Mouse (Mus musculus): Measurements from ENCODE around the gene Tap2. TPM values are rescaled to one million over a fixed set of nuclear protein-coding genes. Genes with fewer than 3 reads are reported as not detected.
"Not testable (repeated sequence)": the region's sequence is repeated elsewhere in the genome, so short reads cannot be mapped to it uniquely, and the experiment has no call there.

Gene Tap2
- polyA plus RNA-seq, 1 experiment from 2014 or later = 0.50 TPM

DNA sequence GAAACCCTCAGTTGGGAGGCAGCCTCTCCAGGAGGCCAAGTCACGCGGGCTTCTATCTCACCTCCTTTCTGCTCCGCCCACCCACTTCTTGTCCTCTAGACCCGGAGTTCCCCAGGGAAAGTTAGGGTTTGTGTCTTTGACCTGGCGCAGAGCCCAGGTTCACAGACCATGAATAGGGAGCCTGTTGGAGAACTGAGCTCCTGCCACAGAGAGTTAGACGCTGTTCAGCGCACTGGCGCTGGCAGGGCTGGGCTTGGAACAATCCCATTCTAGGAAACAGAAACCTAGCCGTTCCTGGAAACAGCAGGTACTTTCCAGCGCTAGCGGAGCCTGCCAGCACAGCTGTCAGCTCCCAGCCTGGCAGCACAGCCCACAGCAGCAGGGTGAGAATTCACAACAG, 15.3 kb downstream of the Tap2 start:
- no peaks in the 10 kb centered on the region for H3K4me1 ChIP-seq (replicated peaks)
- no peak overlapping the region for H3K4me3 ChIP-seq (replicated peaks)
- H3K4me2 ChIP-seq (replicated peaks) = no peak overlapping the region
- no peaks in the 10 kb centered on the region for H3K9me3 ChIP-seq
- no peak overlapping the region for H3K9ac ChIP-seq (replicated peaks)
- WGBS = 89% methylated on average over 11 of the region's 11 CpGs
- peaks cover 20% of the 10 kb centered on the region for H3K27me3 ChIP-seq
- ATAC-seq = no peak
- H3K36me3 ChIP-seq = no peaks in the 10 kb centered on the region
- no peak overlapping the region for H3K27ac ChIP-seq

DNA sequence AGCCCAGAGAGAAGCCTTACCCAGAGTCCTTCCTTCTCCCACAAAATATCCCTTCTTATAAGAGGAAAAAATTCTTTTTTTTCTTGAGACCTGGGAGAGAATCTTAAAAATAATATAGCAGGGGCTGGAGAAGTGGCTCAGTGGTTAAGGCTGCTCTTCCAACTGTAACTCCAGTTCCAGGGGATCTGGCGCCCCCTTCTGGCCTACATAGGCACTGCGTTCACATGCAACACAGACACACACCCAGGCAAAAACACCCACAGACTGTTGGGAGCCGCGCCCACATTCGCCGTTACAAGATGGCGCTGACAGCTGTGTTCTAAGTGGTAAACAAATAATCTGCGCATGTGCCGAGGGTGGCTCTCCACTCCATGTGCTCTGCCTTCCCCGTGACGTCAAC, 15.8 kb downstream of the Tap2 start:
- 90% methylated on average over 9 of the region's 11 CpGs for WGBS
- not testable (repeated sequence) for H3K4me3 ChIP-seq (replicated peaks); H3K9me3 ChIP-seq; H3K4me2 ChIP-seq (replicated peaks); H3K4me1 ChIP-seq (replicated peaks); ATAC-seq; H3K27ac ChIP-seq; H3K9ac ChIP-seq (replicated peaks); H3K36me3 ChIP-seq
- H3K27me3 ChIP-seq = peaks cover 15% of the 10 kb centered on the region

- not testable (repeated sequence) for H3K27me3 ChIP-seq; ATAC-seq; H3K27ac ChIP-seq; H3K4me1 ChIP-seq (replicated peaks); H3K4me2 ChIP-seq (replicated peaks); H3K9me3 ChIP-seq; H3K4me3 ChIP-seq (replicated peaks); H3K36me3 ChIP-seq; H3K9ac ChIP-seq (replicated peaks)
- WGBS = 92% methylated on average over 4 of the region's 7 CpGs
Measured at GRCm38 (mm10) chr17:34219801-34220200, 16.5 kb downstream of the Tap2 start.

DNA sequence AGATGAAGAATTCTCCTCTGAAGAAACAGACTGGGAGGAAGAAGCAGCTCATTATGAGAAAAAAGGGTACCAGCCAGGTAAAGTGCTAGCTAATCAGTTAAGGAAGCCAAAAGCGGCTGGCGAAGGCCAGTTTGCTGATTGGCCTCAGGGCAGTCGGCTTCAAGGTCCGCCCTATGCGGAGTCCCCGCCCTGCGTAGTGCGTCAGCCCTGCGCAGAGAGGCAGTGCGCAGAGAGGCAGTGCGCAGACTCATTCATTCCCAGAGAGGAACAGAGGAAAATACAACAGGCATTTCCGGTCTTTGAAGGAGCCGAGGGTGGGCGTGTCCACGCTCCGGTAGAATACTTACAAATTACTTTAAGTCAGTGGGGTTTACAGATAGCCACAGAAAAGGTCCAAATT, 17.1 kb downstream of the Tap2 start:
- not testable (repeated sequence) for H3K4me2 ChIP-seq (replicated peaks); H3K36me3 ChIP-seq; H3K9ac ChIP-seq (replicated peaks); H3K27ac ChIP-seq; H3K27me3 ChIP-seq; H3K9me3 ChIP-seq; ATAC-seq; H3K4me3 ChIP-seq (replicated peaks); H3K4me1 ChIP-seq (replicated peaks)
- WGBS = 91% methylated on average over 7 of the region's 16 CpGs

DNA sequence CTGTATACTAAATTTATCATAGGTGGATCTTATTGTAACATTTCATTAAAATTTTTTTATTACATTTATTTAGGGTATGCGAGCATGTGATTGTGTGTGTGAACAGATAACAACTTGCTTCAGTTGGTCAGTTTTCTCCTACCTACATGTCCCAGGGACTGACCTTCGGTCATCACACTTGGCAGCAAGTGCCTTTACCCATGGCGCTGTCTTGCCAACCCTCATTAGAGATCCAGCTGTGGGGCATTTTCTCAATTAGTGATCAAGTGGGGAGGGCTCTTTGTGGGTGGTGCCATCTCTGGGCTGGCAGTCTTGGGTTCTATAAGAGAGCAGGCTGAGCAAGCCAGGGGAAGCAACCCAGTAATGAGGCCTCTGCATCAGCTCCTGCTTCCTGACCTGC, 21.5 kb downstream of the Tap2 start:
- H3K27ac ChIP-seq = no peak overlapping the region
- WGBS = 97% methylated on average over 3 of the region's 3 CpGs
- no peaks in the 10 kb centered on the region for H3K27me3 ChIP-seq
- H3K9ac ChIP-seq (replicated peaks) = no peak overlapping the region
- peaks cover 4% of the 10 kb centered on the region; the same call in 1 of the 2 replicates for H3K9me3 ChIP-seq
- H3K36me3 ChIP-seq = no peaks in the 10 kb centered on the region
- no peak overlapping the region for H3K4me2 ChIP-seq (replicated peaks)
- no peaks in the 10 kb centered on the region for H3K4me1 ChIP-seq (replicated peaks)
- no peak overlapping the region for H3K4me3 ChIP-seq (replicated peaks)
- no peak for ATAC-seq

GRCm38 (mm10) chr17:34225426-34225825, 22.1 kb downstream of the Tap2 start:
- no peaks in the 10 kb centered on the region for H3K27me3 ChIP-seq
- no peak overlapping the region for H3K9ac ChIP-seq (replicated peaks)
- no peaks in the 10 kb centered on the region for H3K36me3 ChIP-seq
- H3K9me3 ChIP-seq = peaks cover 4% of the 10 kb centered on the region; the same call in 1 of the 2 replicates
- no peak for ATAC-seq
- H3K4me3 ChIP-seq (replicated peaks) = no peak overlapping the region
- 95% methylated on average over 8 of the region's 8 CpGs for WGBS
- H3K4me1 ChIP-seq (replicated peaks) = no peaks in the 10 kb centered on the region
- H3K27ac ChIP-seq = no peak overlapping the region
- no peak overlapping the region for H3K4me2 ChIP-seq (replicated peaks)

DNA sequence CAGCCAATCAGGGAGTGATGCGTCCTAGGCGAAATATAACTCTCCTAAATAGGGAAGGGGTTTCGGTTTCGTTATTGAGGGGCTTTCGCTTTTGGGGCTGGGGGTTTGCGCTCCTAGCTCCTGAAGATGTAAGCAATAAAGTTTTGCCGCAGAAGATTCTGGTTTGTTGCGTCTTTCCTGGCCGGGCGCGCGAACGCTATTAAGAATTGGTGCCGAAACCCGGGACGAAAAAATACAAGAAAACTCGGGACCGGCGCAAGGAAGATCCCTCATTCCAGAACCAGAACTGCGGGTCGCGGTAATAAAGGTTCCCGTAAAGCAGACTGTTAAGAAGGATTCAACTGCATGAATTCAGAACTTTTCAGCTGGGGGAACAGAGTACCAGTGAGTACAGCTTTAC, 22.6 kb downstream of the Tap2 start:
- not testable (repeated sequence) for H3K27ac ChIP-seq; H3K9me3 ChIP-seq; H3K36me3 ChIP-seq; H3K4me2 ChIP-seq (replicated peaks); H3K9ac ChIP-seq (replicated peaks); H3K4me1 ChIP-seq (replicated peaks); ATAC-seq; H3K4me3 ChIP-seq (replicated peaks); H3K27me3 ChIP-seq
- 97% methylated on average over 16 of the region's 23 CpGs for WGBS

GRCm38 (mm10) chr17:34230971-34231370, 27.6 kb downstream of the Tap2 start:
- not testable (repeated sequence) for H3K4me1 ChIP-seq (replicated peaks); H3K4me3 ChIP-seq (replicated peaks); H3K36me3 ChIP-seq; H3K4me2 ChIP-seq (replicated peaks); H3K27me3 ChIP-seq; ATAC-seq; H3K27ac ChIP-seq; H3K9ac ChIP-seq (replicated peaks); H3K9me3 ChIP-seq
- 95% methylated on average over 9 of the region's 9 CpGs for WGBS

DNA sequence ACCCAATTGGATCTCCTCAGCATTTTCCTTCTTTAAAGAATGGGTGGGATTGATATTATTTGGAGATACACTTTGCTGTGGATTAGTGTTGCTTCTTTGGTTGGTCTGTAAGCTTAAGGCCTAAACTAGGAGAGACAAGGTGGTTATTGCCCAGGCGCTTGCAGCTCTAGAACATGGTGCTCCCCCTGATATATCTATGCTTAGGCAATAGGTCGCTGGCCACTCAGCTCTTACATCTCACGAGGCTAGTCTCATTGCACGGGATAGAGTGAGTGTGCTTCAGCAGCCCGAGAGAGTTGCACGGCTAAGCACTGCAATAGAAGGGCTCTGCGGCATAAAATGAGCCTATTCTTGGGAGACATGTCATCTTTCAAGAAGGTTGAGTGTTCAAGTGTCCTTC, 28.7 kb downstream of the Tap2 start:
- not testable (repeated sequence) for H3K9ac ChIP-seq (replicated peaks); H3K9me3 ChIP-seq; H3K4me2 ChIP-seq (replicated peaks); H3K4me3 ChIP-seq (replicated peaks); H3K27me3 ChIP-seq; H3K4me1 ChIP-seq (replicated peaks); H3K36me3 ChIP-seq; H3K27ac ChIP-seq; ATAC-seq
- WGBS = 89% methylated on average over 7 of the region's 7 CpGs

DNA sequence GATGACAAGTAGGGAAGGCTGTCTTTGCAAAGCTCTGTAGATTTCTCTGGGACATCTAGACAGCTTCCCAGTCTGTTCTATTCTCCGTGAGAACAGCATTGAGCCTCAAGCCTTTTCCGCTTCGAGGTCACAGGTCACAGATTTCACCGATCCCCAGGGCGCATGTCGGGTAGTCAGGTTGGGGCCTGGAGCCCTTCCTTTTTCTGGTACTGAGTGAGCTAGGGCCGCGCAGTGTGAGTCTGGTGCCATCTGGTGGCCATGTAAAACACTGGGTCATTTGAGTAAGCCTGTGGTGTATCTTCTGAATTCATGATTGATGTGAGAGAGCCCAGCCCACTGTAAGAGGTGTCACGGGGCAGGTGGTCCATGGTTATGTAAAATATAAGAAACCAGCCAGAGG, 31.6 kb downstream of the Tap2 start:
- Histone ChIP-seq H3K4me2 (replicated peaks) (no peak overlapping the region), H3K9ac (replicated peaks) (no peak overlapping the region), H3K4me3 (replicated peaks) (no peak overlapping the region), H3K27me3 (no peaks in the 10 kb centered on the region), H3K9me3 (no peaks in the 10 kb centered on the region), H3K4me1 (replicated peaks) (no peaks in the 10 kb centered on the region), H3K36me3 (no peaks in the 10 kb centered on the region), H3K27ac (no peak overlapping the region)
- peak; percentile 40; the same call in 1 of the 2 replicates for ATAC-seq
- WGBS = 44% methylated on average over 9 of the region's 9 CpGs

- Histone ChIP-seq H3K9ac (replicated peaks) (no peak overlapping the region), H3K27ac (no peak overlapping the region)
Measured at GRCm38 (mm10) chr17:34236691-34237090, 33.4 kb downstream of the Tap2 start.

DNA sequence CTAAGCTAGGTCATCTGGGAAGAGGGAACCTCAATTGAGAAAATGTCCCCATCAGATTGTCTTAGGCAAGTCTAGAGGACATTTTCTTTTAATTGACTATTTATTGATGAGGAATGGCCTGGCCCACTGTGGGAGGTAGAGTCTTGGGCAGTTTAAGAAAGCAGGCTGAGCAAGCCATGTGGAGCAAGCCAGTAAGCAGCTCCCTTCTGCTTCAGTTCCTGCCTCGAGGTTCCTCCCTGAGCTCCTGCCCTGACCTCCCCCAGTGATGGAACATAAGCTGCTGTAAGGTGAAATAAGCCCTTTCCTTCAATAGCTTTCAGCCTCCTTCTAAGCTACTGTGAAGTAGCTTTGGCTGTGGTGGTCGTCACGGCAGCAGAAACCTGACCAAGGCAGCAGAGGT, 34.4 kb downstream of the Tap2 start:
- H3K27me3 ChIP-seq = no peaks in the 10 kb centered on the region
- no peaks in the 10 kb centered on the region for H3K9me3 ChIP-seq
- 77% methylated on average over 3 of the region's 3 CpGs for WGBS
- H3K36me3 ChIP-seq = no peaks in the 10 kb centered on the region
- H3K27ac ChIP-seq = no peak overlapping the region
- no peaks in the 10 kb centered on the region for H3K4me1 ChIP-seq (replicated peaks)
- no peak overlapping the region for H3K4me3 ChIP-seq (replicated peaks)
- H3K4me2 ChIP-seq (replicated peaks) = no peak overlapping the region
- H3K9ac ChIP-seq (replicated peaks) = no peak overlapping the region
- no peak for ATAC-seq

More at GRCm38 (mm10) chr17:34236691-34237090, 33.4 kb downstream of the Tap2 start:
- no peaks in the 10 kb centered on the region for H3K27me3 ChIP-seq
- H3K9me3 ChIP-seq = no peaks in the 10 kb centered on the region
- H3K4me1 ChIP-seq (replicated peaks) = no peaks in the 10 kb centered on the region
- ATAC-seq = no peak
- no peak overlapping the region for H3K4me3 ChIP-seq (replicated peaks)
- H3K36me3 ChIP-seq = no peaks in the 10 kb centered on the region
- no peak overlapping the region for H3K4me2 ChIP-seq (replicated peaks)
- 88% methylated on average over 5 of the region's 5 CpGs for WGBS

GRCm38 (mm10) chr17:34238706-34239105, 35.4 kb downstream of the Tap2 start, which contains the start of gene H2-Ob:
Gene H2-Ob, plus strand, starts transcription at chr17:34238903.
- Histone ChIP-seq H3K27ac (no peak within 1 kb of the TSS), H3K9me3 (no peaks in the 10 kb centered on the region), H3K27me3 (no peaks in the 10 kb centered on the region), H3K36me3 (no peaks in the 10 kb centered on the region), H3K4me1 (replicated peaks) (no peaks in the 10 kb centered on the region), H3K9ac (replicated peaks) (no peak within 1 kb of the TSS), H3K4me3 (replicated peaks) (no peak within 1 kb of the TSS), H3K4me2 (replicated peaks) (no peak within 1 kb of the TSS)
- ATAC-seq = no peak
- 66% methylated on average over 3 of the region's 3 CpGs for WGBS

Data from midbrain, embryonic 13.5 days (tissue).